Mouse (Mus musculus) liver, postnatal 0 days (tissue): Measurements from ENCODE around the gene Insl5.

Source experiments
- CTCF ChIP-seq: sonication (generic); IDR thresholded peaks from 2 replicates; pipeline ENCODE4 v1.5.1; 2016; ENCODE audit warnings: antibody characterized with exemption, low read depth
- EP300 ChIP-seq: IDR thresholded peaks from 2 replicates; pipeline ENCODE4 v1.6.1; 2016; ENCODE audit warnings: antibody characterized with exemption, low read depth, mild to moderate bottlenecking

DNA sequence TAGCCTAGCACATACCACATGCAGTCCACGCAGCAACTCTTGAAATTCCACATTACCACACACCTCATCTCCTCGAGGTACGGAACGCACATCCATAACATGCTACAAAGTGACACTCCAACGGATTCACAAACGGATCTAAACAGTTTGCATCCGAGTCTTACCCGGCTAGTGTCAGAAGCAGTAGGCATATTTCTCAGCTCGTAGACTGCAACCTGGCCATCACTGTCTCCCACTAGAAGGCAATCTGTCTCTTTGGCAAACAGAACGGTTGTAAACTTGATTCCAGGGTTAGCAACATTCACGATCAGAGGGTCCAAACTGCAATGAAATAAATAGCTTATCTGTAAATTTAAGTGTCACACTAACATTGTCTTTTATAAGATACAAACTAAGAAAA lies 21.4 kb upstream of the Insl5 start:
- TF ChIP-seq EP300 (no peak), CTCF (no peak)
